Mouse (Mus musculus) forelimb bud, embryonic 11.5 days (tissue): Measurements from ENCODE around the gene Syde2.

Experiments
- DNase-seq: peaks from one replicate; pipeline ENCODE4 v3.0.0-alpha.2; 2012; ENCODE audit warnings: low read depth, low spot score

Syde2 gene

GRCm38 (mm10) chr3:145987268-145987969 lies at the start of gene Syde2:
TSS of gene Syde2 (plus strand) at chr3:145987870.
- DNase-seq: peak; percentile 80

- no peak for DNase-seq
These were observed 49.0 kb upstream of the Syde2 start for GRCm38 (mm10) chr3:145938405-145939349.

- no peak for DNase-seq
These were observed 48.3 kb upstream of the Syde2 start for GRCm38 (mm10) chr3:145939402-145939801.

GRCm38 (mm10) chr3:145939971-145940370 lies 47.7 kb upstream of the Syde2 start:
- no peak for DNase-seq

- DNase-seq: peak; percentile 78
These were observed 45.7 kb upstream of the Syde2 start for GRCm38 (mm10) chr3:145941971-145942370.

GRCm38 (mm10) chr3:145944348-145944747 lies 43.3 kb upstream of the Syde2 start:
- DNase-seq: no peak

GRCm38 (mm10) chr3:145945904-145946303 lies 41.8 kb upstream of the Syde2 start:
- no peak for DNase-seq

- no peak for DNase-seq
These were observed 41.0 kb upstream of the Syde2 start for GRCm38 (mm10) chr3:145946654-145947053.

- DNase-seq: no peak
These were observed 40.0 kb upstream of the Syde2 start for GRCm38 (mm10) chr3:145947539-145948204.

- peak; percentile 77 for DNase-seq
These were observed 37.4 kb upstream of the Syde2 start for GRCm38 (mm10) chr3:145950034-145950814.

GRCm38 (mm10) chr3:145950815-145951130 lies 36.9 kb upstream of the Syde2 start:
- DNase-seq: no peak

- no peak for DNase-seq
These were observed 36.1 kb upstream of the Syde2 start for GRCm38 (mm10) chr3:145951287-145952165.

- DNase-seq: no peak
These were observed 34.7 kb upstream of the Syde2 start for GRCm38 (mm10) chr3:145952945-145953344.

GRCm38 (mm10) chr3:145953411-145953810 lies 34.3 kb upstream of the Syde2 start:
- no peak for DNase-seq

- no peak for DNase-seq
These were observed 27.8 kb upstream of the Syde2 start for GRCm38 (mm10) chr3:145959824-145960223.

- no peak for DNase-seq
These were observed 25.3 kb upstream of the Syde2 start for GRCm38 (mm10) chr3:145962411-145962810.

- no peak for DNase-seq
These were observed 24.3 kb upstream of the Syde2 start for GRCm38 (mm10) chr3:145963101-145964017.

GRCm38 (mm10) chr3:145964018-145964387 lies 23.7 kb upstream of the Syde2 start:
- peak; percentile 20 for DNase-seq

- peak; percentile 64 for DNase-seq
These were observed 23.2 kb upstream of the Syde2 start for GRCm38 (mm10) chr3:145964473-145964872.
